Mouse (Mus musculus): ENCODE results near the gene Fam117a.

The Fam117a gene

DNA sequence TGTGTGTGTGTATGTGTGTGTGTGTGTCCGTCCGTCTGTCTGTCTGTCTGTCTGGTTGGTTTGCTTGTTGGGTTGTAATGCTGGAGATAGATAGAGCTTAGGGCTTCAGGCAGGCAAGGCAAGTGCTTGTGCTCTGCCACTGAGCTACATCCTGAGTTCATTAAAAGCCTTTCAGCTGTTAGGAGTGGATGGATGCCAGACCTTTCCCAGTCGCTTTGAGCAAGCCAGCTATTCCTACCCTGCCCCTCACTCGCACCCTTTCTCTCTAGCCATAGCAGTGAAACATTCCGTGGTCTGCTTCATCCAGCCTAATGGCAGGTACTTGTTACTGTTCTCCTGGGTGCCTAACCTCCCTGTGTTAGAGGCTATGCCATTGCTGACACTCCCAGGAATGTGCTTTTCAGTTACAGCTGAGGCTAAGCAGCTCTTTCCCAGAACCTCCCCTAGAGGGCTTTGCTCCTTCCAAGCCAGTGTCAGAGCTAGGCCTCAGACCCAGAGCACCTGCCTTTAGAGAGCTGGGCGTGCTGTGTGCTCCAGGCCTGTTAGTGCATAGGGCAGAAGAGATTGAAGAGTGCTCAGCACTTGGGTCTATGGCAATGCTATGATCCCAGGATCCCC is 29.6 kb downstream of the Fam117a start:
- DNase-seq = peak; percentile 97

DNA sequence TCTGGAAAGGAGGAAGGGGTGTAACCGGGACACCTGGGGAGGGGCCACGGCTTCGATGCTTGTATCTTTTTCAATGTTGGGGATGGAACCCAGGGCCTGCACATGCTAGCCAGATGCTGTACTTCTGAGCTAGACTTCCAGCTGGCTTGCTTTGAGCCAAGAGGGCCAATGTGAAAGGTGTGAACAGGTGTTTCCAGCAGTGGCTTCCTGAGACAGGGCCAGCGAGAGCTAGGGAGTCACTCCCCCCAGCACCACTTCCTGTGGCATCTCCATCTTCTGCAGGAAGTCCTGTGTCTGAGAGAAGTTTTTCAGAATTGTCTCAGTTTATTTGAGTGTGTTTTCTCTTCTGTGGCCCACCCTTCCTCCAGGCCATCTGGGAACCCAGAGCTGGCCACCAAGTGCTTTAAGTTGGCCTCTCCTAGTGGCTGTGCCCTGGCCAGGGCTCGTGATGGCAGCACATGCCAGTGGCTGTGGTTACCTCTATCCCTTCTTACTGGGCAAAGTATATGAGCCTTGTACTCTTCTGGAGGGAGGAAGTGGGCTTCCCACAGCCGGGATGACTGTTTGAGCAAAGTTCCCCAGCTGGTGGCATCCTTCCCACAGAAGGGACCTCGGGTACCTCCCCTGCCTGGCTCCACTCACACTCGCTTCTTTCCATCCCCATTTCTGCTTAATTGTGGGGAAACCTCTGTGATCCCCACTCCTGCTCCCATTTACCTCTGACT is 30.4 kb downstream of the Fam117a start:
- DNase-seq = peak; percentile 93

DNA sequence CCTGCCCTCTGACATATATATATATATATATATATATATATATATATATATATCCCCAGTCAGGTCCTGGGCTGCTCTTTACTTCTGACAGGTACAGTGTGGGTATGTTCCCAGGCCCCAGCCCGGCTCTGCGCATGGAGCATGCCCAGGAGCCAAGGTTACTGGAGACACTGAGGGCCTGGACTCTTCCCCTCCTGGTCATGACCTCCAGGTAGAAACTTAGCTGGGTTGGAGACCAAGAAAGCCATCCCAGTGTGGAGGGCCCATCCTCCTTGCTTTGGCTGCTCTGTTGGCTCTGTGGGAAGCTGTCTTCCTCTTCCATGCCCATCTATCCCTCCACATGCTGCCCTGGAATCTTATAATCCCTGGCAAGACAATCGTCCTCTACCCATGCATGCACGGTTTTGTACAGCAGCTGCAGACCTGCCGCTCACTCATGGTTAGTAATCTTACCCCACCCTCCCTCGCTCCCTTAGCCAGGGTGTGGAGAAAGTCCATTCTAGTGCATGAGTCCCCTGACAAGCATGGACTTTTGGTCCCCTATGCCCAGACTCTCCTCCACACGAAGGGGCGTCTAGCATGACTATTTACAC is 31.5 kb downstream of the Fam117a start:
- DNase-seq = peak; percentile 91

DNA sequence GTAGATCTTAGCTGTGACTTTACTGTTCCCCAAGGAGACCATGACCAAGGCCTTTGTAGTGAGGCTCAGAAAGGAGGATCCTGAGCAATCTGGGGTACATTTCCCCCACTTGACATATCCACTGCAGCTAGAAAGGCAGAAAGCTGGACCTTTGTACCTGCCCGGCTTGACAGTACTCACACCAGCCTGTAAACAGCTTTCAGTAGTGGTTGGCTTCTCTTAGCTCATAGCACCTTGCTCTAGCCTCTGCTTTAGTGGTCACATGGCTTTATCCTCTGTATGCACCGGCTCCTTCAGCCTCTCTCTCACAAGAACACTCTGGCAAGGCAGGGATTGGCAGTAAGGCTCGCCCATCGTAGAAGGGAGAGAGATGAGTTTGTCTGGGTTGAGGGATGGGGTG is 32.1 kb downstream of the Fam117a start:
- peak; percentile 91 for DNase-seq

DNA sequence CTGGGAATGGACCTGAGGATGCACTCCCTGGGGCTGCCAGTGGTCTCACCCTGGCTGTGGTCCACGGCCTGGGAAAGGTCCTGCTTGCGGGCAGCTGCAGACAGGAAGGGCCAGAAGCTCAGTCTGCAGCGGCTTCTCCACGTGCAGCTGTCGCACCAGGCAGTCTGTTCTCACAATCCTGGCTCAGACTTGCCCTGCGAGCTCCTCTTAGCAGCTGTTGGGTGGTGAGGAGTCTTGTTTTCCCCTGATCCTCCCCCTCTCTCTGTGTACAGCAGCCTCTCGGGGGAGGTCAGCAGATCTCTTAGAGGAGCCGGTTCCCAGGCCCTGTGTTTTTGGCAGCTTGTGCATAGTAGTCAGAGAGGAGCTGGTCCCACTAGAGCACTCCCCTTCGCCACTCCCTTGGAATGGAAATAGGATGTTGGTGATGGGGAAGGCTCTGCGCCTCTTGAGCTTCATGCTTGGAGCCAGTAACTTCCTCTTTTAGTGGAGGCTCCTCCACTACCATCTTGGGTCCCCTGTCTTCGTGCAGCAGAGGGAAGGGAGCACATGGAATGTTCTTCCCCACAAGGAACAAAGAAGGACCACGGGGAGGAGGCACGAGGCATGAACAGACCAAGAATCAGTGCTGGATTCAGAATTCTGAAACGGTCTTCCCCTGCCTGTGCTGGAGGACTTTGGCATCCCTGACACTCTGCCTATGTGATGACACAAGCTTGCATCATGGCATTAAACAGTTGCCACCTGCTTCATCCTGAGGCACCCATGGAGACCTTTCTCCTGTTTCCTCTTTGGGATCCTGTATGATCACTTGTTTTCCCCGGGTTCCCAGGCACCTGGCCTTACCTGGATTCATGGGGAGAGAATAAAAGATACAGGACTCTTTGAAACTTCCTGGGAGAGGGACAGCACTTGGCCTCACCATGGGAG is 33.4 kb downstream of the Fam117a start:
- DNase-seq = peak; percentile 99

DNA sequence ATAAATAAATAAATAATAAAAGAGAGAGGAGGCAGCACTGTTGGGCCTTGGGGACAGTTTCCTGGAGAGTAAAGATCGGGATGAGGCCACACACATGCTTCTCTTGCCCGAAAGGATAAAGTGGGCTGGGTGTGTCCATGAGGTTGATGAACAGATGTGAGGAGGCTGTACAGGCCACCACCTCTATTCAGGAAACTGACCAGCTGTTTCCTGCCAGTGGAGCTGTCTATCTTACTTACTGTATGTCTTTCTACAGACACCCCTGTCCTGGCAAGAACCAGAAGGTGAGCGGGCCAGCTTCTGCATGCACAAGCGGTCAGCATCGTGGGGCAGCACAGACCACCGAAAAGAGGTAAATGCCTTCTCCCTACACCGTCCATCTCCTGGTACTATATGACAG is 34.4 kb downstream of the Fam117a start:
- peak; percentile 93 for DNase-seq

DNA sequence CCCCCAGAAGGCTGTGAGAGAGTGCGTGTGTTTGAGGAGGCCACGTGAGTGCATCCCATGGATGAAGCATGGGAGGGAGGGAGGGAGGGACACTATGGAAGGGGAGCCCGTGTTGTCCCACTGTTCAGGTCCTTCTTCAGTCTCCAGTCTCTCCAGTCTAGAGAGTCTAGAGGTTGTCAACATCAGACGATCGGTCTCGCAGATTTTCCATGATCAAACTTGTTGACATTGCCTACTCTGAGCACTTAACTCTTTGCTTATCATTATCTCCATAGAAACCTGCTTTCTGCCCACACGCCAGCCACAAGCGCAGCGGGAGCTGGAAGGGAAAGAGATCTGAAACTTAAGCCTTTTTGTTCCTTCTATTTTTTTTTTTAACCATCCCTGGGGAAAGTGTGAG is 42.1 kb downstream of the Fam117a start:
- no peak for DNase-seq

DNA sequence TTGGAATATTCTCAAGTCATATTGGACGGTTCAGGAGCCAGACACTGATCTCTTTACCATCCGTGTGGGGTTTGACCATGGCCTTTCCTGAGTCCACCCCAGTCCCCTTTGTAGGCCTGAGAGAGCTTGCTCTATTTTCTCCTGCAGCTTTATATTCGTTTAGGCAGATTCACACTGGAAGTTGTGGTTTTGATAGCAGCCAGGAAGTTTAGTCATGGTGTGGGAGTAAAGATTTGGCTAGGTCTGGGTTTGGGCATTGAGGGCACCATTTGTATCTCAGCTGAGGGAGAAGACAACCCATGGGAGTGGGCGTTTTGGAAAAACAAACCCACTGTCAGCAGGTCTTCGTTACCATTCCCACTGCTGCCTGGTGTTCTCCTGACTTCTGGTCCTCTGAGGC is 42.7 kb downstream of the Fam117a start:
- no peak for DNase-seq

DNA sequence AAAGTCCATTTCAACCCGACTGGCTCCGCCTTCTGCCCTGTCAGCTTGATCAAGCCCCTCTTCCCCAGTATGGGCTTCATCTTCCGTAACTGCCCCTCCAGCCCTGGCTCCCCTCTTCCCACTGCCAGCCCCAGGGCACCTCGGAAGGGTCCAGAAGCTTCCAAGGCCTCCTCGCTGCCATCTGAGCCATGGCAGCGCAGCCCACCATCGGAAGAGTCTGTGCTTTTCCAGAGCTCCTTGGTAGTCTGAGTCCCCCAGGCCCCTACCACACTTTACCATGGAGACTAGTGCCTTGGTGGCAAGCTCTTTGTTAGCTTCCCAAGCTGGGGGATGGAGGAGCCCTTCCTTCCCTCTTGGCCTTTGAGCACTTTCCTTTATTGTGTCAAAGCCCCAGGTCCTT is 43.9 kb downstream of the Fam117a start:
- DNase-seq = peak; percentile 91

DNA sequence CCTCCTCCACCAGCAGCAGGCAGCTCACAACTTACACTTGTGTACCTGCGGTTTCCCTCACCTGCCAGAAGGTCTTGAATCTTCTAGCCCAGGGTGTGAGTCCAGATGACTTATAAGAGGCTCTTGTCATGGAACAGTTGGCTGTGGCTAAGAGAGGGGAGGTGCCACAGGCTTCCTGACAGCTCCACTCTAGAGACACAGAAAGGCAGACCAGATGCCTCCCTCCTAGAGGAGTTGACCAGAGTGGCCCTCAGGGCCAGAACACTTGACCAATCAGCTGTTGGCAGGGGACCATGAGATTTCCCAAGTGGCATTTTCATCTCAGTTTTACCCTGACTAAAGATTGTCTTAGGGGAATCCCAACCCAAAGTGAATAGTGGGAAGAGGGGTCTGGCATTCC is 44.3 kb downstream of the Fam117a start:
- DNase-seq = peak; percentile 90

DNA sequence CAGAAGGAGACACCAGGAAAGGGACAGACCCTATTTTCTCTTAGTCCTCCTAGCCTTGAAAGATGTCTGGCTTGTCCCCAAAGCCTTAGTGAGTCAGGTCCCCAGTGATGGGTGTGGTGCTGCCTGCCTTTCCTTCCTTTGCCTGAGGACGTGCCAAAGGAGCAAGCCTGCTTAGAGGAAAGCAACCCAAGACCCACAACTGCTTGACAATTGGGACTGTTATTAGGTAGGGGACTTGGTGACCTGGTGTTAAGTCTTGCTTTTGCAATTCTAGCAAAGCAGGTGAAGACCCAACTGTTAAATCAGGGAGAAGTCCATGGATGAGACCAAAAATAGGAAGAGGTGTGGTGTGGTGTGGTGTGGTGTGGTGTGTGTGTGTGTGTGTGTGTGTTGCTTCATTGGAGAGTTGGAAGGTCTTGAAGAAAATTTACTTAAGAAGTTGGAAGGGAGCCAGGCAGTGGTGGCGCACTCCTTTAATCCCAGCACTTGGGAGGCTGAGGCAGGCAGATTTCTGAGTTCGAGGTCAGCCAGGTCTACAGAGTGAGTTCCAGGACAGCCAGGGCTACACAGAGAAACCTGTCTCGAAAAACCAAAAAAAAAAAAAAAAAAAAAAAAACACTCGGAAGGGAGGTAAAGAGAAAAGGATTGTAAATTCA is 46.6 kb downstream of the Fam117a start:
- DNase-seq = peak; percentile 98

DNA sequence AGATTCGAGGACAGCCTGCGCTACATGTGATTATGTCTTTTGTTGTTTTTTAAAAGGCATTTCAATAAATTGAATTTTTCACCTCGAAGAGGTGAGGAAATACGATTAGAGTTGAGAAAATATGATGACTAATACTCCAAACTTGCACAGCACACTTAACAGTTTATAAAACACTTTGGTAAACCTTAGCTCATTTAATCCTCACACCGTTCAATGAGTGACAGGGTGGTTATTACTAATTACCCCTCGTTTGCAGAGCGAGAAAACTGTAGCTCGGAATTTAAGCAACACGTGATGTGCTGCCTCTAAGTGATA is 47.1 kb downstream of the Fam117a start:
- DNase-seq = no peak

DNA sequence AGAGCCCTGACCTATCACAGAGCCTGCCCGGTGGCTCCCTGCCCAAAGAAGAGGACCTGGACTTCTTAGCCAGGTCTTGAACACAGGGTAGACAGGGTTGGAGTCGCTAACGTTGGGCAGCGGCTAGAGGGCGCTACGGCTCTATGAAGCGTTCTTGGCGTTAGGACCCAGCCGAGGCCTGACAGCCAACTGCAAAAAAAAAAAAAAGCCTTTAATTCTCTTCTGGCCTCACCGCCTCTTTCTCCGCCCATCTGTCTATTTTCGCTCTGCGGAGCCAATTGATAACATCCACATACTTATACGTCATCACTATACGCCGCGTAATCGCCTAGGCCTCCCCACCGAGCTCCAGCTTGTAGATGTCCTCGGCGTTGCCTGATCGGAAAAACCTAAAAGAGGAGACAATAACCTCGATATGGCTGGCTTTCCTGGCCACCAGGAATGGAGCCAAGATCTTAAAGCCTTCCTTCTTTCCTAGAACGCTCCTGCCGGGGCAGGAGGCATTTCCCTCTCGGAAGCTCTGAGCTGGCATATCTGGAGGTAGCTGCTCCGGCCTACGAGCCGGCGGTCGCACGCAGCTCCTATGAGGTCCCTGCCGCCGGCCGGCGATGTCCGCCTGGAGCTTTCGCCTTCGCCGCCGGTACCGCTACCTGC is 47.6 kb downstream of the Fam117a start, which contains the start of gene Slc35b1:
Gene Slc35b1 (plus strand): TSS at position 374 of the 654 bp plus-strand sequence.
- DNase-seq = peak; percentile 100

DNA sequence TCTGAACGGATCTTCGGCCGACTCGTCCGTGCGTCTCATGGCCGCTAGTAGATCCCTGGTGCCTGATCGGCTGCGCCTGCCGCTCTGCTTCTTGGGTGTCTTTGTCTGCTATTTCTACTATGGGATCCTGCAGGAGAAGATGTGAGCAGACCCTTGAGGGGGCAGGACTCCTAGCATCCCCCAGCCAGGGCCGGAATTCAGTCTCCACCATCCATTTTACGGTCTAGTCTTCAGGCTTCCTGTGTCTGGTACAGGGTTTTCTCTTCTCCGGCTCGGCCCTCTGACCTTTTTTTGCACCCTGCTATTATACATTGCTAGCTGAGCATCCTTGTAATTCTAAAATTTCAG is 48.1 kb downstream of the Fam117a start:
- DNase-seq = no peak

DNA sequence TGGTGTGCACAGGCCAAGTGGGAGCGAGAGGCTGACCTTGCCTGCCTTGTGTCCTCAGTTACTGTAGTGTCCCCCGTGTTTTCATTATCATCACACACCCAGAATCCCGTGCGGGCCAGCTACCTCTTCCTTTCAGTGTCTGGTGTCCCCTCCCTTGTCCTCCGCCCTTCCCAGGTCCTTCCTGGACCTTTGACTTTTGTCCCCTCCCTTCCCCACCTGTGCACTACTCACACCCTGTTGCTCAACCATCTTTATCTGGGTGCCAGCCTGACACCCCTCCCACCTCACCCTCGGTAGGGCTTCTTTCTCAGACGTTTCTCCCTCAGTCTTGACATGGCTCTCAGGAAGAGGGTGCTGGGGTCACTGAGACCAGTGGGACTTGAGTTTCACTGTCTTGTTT is 50.5 kb downstream of the Fam117a start:
- peak; percentile 89 for DNase-seq

DNA sequence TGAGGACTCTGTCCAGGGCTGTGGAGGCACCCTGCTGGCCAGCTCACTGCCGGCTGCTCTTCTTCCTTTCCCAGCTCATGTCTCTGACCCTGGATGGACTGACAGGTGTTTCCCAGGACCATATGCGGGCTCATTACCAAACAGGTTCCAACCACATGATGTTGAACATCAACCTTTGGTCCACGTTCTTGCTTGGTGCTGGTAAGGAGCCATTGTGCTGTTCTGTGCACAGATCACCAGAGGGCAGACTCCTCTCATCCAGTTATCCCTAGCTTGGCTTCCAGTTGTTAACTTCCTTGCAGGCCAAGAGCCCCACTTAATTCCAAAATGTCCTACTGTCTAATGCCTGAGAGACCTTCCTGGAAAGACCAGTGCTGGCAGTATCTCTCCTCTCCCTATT is 52.2 kb downstream of the Fam117a start:
- DNase-seq = no peak

DNA sequence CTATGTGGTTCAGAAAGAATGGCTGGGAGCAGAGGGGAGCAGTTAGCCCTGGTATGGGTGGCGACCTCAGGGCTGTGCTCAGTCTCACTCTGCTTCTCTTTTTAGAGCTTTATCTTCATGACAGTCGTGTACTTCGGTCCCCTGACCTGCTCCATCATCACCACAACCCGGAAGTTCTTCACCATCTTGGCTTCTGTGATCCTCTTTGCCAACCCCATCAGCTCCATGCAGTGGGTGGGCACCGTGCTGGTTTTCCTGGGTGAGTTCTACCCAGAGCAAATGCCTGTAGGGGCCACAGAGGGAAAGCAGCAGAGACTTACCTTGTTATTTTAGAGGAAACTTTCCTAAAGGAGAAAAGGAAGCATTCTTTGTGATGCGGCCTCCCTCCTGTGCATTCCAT is 53.6 kb downstream of the Fam117a start:
- peak; percentile 80 for DNase-seq

DNA sequence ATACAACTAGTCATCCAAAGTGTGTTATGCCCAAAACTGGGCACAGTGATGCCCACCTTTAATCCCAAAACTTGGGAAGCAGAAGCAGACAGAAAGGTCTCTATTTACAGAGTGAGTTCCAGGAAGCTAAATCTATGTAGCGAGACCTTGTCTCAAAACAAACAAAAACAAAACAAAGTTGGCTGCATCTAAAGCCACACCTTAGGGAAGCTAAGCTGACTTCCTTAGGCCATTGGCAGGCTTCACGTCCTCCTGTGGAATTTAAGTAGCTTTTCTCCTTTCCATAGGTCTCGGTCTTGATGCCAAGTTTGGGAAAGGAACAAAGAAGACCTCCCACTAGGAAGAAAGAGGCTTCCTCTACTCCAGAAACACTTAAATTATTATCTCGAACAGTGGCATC is 54.4 kb downstream of the Fam117a start:
- DNase-seq = no peak

DNA sequence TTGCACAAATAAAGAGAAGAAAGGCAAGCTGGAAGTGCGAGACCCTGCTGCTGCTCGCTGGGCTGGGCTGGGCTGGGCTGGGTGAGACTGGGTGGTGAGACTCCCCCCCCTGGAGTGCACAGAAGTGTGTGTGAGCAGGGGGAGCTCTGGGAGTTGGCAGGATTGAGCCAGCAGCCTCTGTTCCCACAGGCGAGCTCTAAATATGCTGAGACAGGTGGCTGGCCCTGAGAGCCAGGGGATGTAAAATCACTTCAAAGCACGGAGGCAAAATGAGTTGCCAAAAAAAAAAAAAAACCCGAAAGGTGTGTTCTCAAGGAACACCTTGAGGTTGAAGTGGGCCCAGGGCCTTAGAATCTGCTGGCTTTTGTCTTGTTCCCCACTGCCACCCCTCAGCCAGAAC is 54.9 kb downstream of the Fam117a start:
- peak; percentile 94 for DNase-seq

DNA sequence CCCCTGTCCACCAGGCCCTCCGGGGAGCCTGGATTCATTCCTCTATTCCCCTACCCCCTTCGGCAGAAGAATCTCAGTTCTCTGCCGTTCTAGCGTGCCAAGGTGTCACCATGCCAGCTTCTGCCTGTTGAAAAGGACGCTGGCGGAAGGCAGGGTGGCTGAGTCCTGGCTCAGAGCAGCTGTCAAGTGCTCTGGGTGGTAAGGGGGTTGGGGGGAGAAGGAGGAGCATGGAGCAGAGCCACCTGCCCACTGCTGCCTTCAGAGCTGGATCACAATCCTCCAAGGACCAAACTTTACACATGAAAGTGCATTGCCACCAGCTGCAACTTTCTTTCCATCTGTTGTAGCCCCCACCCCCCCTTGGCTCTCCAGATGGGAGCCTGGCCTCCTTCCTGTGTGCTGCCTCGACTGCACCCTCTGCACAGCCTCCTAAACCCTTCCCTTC is 55.4 kb downstream of the Fam117a start:
- peak; percentile 97 for DNase-seq

DNA sequence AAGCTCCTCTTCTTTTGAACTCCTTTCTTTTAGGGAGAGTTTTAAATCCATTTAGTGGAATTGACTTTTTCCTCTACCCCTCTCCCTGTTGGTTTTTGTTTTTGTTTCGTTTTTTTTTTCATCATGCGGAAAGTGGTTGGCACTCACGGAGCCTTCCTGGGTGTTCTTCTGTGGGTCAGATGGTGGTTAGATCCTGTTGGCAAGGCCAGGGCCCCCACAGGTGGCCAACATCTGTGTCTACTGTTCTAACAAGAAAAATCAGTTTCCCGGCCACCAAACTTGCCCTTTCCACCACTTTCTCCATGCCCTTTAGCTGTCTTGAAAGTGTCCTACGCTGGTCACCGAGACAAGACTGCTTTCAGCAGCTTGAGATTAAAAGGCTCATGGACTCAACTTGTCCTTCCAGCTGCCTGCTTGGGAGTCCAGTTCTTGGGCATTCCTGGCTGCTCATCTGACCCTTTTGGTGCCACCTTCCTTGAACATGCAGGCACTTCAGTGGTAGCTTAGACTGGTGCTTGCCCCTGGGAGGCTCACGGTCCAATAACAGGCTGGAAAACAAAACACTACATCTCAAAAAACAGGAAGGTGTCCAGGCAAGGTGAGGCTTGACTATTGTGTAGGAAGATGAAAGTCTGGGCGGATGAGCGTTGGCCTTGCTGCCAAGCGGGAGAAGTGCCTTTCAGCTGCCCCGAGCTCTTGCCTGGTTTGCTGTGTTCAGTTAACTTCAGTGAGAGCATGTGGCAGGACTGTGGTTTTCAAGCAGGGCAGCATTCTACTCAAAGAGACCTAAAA is 56.1 kb downstream of the Fam117a start:
- peak; percentile 86 for DNase-seq

DNA sequence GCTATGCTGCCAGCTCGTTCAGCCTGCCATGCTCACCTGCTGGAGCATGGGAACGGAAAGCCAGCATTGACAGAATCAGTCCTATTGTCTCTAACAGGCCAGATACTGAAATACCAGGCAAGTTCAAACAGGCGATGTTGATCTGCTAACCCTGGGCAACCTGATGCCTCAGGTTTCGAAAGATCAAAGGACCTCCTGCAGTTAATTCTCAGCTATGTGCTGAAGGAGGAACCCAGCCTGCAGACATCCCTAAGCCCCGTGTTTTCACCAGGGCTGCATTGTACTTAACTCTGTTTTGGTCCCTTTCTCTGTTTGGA is 56.6 kb downstream of the Fam117a start:
- DNase-seq = no peak
